8 mouse cellular contexts compared by ENCODE assay signal in the genomic region with DNA sequence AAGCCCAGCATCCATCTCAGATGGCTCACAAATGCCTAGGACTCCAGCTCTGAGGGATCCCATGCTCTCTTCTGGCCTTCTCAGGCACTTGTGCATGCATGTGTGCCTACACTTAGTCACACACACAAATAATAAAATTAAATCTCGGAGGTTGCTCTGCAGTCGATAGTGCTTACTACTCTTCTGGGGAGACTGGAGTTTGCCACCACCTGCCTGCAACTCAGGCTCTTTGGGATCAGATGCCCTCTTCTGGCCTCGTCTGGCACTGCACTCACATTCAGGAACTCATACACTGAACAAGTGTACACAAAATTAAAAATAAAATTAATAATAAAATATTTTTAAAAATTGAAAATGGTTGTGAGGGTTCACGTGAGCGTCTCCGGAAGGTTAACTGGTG. TPM values are rescaled to one million over a fixed set of nuclear protein-coding genes. Genes with fewer than 3 reads are reported as not detected.
DNase-seq lines count a peak whose midpoint lies in the region; ATAC-seq and TF ChIP-seq lines count a peak whose summit lies in the region.

No protein-coding gene starts in this region.

- TF ChIP-seq CTCF in C2C12 (IDR thresholded peaks at IDR 0.05; ENCODE audit: control insufficient read depth, insufficient read depth, insufficient read length), result peak; percentile 29

- H3K36me3 ChIP-seq in C2C12 (ENCODE audit: control insufficient read depth, insufficient read depth), result peaks cover 16% of the 10 kb centered on the region

- peak; percentile 48 for DNase-seq in layer of hippocampus, adult 11-12 months (ENCODE audit: low spot score)
- DNase-seq in layer of hippocampus, adult 9-10 months (ENCODE audit: low spot score), result no peak
- peak; percentile 45 for DNase-seq in adipocyte (ENCODE audit: low spot score)
- peak; percentile 51 for DNase-seq in induced T-regulatory cell, adult 2 months (ENCODE audit: low read depth)
- DNase-seq in lung, postnatal 10 days, result peak; percentile 73
- DNase-seq in urinary bladder, postnatal 36 days (ENCODE audit: low spot score in 2 of 2), result no peak

- no peak overlapping the region for H3K4me3 ChIP-seq in C2C12 (ENCODE audit: insufficient read depth, poor library complexity, severe bottlenecking)

- no peaks in the 10 kb centered on the region for H3K27me3 ChIP-seq in C2C12 (ENCODE audit: control insufficient read depth, insufficient read depth, insufficient read length)

- no peak for ATAC-seq in inflammation-experienced regulatory T-cells, adult 6 months

- H3K79me2 ChIP-seq in C2C12 (ENCODE audit: control insufficient read depth, insufficient read depth), result peaks cover 64% of the 10 kb centered on the region

- H3ac ChIP-seq in C2C12 (ENCODE audit: control insufficient read depth, insufficient read length, low read depth), result no peak overlapping the region

- H3K79me3 ChIP-seq in C2C12 (ENCODE audit: low read depth), result peaks cover 47% of the 10 kb centered on the region

TF ChIP-seq in C2C12, 6 proteins besides CTCF, POLR2A, EP300 and RAD21:
- no peak for TF ChIP-seq MAX (IDR thresholded peaks at IDR 0.05)
- no peak for TF ChIP-seq MYOG (IDR thresholded peaks at IDR 0.05; ENCODE audit: control insufficient read depth, extremely low read depth, insufficient read length)
- TF ChIP-seq USF1 (IDR thresholded peaks at IDR 0.05; ENCODE audit: low read depth), result no peak
- no peak for TF ChIP-seq MYOD1 (IDR thresholded peaks at IDR 0.05; ENCODE audit: control insufficient read depth, insufficient read length, low read depth)
- no peak for TF ChIP-seq FOSL1 (IDR thresholded peaks at IDR 0.05; ENCODE audit: insufficient read depth, low read length, poor library complexity, severe bottlenecking)
- TF ChIP-seq CEBPB (IDR thresholded peaks at IDR 0.05; ENCODE audit: low read depth), result no peak

RNA-seq across cellular contexts. Expression of gene Lhfpl2, which starts 2.2 kb away (rescaled TPM):
- 15.5 TPM for polyA plus RNA-seq in C2C12 (2012; fragmentation: generic; extraction: Trizol)
- not detected for polyA plus RNA-seq in inflammation-experienced regulatory T-cells, adult 6 months (2017; shearing (Covaris generic))

Comparison
In these comparisons a context has a peak if more than half of its experiments do, and no peak if none do; other contexts are left out.
1. DNase-seq: peak in layer of hippocampus, adult 11-12 months (single experiment), adipocyte (single experiment), induced T-regulatory cell, adult 2 months (single experiment) and lung, postnatal 10 days (single experiment); none in layer of hippocampus, adult 9-10 months (single experiment) and urinary bladder, postnatal 36 days (0 of 2).
2. RNA of gene Lhfpl2, which starts 2.2 kb away (polyA plus RNA-seq): 15.5 TPM in C2C12 (single experiment); not detected in inflammation-experienced regulatory T-cells, adult 6 months; every median in the first group is over 10 times any median in the second.